Mouse (Mus musculus): ENCODE results near the gene Rag1.

Rag1 gene

DNA sequence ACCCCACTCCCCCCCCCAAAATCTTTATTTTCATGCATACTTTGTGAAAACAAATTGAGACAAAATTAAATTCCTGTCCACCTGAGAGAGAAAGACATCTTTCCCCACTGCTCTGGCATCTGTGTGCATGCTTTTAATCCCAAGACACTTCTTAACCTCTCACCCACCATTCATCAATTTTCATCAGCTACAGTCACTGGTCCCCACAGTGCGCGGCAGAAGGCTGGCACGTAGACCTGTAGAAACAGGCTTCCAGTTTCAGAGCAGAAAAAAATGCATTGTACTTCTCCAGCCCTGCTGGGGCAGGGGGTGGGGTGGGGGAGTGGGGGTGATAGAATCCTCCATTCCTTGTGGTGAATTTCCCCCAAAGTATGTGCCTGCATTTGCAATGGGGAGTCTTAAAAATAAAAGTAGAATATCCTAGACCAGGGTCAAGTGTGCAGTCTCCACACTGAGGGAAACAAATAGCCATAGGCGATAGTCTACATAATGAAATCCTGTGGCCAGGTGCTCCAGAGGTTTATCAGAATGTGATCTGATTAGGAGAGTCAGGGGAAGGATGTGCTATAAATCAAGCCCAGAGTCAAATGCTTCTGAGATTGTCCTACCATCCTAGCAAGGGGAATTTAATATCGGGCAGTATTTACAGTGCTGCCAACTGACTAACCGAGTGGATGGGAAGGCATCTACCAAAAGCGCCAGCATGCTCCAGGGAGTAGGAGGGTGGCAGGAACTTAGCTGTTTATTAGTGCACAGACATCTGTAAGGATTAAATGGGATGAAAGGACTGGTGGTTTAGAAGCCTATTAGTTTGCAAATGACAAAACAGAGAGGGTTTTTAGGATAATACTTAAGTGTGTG lies 10.1 kb downstream of the Rag1 start:
- DNase-seq (ENCODE audit: low read depth): no peak

DNA sequence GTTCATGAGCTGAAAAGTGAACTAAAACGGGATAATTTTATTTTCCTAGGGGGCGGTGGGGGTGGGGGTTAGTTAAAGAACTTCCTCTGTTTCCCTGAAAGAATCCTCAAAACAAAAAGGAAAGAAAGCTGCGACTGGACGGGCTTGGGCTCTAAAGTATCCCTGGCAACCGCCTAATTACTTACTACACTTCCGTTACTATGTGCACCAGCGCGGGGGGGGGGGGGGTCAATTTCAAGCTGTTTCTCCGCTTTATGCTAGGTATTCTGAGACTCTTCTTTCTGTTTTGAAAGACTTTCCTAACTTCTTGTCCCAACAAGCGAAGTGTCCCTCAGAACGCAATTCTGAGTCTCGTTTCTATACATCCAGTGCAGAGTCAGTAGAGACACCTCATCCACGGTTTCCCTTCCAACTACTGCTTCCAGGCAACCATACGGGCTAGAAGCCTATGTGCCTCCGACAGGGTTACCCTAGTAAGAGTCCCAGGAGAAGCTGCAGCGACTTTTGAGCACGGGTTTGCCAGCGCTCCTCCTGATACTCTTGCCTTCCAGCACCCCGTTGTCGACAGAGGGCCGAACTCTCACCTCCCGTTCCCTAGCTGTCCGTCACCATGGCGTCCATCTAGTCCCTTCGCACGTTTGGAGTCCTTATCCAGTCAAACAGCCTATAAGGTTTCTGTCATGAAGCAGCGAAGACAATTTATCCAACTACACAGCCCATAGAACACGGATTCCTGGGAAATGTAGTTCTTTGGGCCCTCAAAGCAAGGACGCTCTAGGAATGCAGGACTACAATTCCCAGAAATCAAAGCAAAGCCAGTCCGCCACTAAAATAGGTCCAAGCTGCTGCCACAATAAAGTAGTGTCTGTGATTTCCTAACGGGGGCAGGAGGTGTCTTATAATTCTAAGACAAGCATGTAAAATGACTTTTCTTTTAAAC lies 20.7 kb downstream of the Rag1 start:
- peak; percentile 78 for DNase-seq (ENCODE audit: low read depth)

DNA sequence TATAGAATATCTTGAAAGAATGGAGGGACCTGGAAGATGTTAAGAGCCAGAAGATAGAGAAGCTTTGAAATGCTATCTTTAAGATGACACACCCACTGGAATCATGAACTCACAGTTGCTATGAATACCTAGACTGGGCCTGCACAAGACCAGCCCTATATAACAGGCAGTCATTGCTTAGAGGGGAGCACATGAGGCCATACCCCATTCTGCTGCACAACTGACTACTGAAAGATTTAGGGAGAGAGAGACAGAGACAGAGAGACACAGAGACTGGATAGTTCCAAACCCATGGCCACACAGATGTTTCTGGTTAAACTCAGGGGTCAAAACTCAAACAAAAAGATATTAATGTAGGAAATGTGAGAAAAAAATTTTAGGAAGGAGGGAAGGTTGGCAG lies 22.1 kb downstream of the Rag1 start:
- DNase-seq (ENCODE audit: low read depth): no peak

DNA sequence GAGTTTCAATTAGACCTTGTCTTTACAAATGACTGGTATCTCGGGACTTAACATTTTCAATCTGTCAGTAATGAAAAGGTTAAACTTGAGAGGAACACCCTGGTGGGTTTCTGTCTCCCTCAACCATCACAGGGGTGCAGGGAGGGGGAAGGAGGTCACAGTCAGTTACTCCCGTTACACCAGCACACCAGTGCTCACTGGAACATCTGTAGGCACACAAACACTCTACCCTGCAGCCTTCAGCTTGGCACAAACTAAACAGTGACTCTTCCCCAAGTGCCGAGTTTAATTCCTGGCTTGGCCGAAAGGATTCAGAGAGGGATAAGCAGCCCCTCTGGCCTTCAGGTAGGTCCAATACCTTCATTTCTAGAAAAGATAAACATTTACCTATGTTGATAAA lies 24.8 kb downstream of the Rag1 start, which contains the start of gene Rag2:
Gene Rag2, plus strand, starts transcription at position 193 of the 400 bp plus-strand sequence.
- DNase-seq (ENCODE audit: low read depth): no peak

DNA sequence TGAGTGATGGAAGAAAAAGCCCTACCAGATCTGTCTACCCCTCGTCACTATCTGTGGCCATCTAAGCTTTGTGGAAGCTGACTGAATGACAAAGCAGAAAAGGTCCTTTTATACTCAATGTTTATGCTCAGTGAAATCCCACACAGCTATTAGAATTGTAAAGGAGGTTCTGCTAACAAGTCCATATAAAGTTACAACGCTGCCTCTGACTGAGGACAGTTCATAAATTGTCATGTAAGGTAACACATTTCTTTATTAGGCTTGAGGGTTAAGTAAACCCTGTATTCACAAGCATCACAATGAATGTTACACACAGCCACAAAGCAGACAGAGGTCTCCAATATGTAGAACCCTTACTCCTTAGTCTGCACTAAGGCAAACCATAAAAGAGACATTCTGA lies 25.3 kb downstream of the Rag1 start:
- no peak for DNase-seq (ENCODE audit: low read depth)

DNA sequence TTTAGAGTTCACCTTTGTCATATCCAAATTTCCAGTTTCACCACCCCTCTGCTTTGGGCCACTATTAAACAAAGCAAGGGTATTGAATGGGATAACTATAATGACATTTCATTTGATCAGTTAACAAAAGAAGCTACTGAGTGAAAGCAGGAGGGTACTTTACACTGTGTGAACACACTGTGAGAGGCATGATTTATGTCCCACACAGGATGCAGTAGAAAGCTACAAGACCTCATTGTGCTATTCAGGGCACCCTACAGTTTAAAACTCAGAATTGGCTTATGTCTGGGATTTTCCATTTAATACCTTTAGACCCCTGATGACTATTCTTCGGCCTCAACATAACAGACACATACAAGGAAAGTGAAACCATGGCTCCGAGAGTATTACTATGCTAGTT lies 26.3 kb downstream of the Rag1 start:
- no peak for DNase-seq (ENCODE audit: low read depth)

DNA sequence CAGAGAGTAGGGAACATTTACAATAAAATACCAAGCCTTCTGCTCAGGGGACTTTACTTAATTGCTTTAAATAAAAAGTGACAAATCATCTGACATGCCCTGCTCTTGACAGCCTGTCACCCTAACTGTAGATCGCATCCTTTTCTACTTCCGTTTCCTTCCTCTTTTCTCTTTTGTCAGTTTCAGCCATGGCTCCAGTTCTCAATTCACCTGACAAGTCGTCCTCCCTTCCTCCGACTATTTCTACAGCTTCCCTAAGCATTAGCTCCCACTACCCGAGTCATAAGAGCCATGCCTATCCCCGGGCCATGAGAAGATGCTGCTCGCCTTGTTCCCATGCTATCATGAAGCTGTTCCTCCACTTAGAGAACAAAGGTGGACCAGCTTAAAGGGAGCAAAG lies 27.7 kb downstream of the Rag1 start:
- DNase-seq (ENCODE audit: low read depth): no peak

DNA sequence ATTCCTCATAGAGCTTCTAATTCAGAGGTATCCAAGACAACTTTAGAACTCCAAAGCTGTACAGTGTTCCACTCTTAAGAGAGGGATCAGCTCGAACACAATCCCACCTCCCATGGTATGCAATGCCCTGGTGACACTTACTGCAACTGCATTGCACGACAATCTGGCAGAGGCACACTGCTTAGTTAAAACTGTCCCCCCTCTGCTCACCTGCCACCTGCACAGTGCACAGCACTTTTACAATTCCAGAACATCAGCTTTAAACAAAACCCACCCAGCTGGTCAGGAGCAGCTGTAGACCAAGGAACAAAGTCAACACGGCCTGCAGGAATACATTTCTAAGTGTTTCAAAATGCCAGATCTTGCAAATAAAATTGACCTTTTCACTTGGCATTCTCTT lies 28.4 kb downstream of the Rag1 start:
- no peak for DNase-seq (ENCODE audit: low read depth)

DNA sequence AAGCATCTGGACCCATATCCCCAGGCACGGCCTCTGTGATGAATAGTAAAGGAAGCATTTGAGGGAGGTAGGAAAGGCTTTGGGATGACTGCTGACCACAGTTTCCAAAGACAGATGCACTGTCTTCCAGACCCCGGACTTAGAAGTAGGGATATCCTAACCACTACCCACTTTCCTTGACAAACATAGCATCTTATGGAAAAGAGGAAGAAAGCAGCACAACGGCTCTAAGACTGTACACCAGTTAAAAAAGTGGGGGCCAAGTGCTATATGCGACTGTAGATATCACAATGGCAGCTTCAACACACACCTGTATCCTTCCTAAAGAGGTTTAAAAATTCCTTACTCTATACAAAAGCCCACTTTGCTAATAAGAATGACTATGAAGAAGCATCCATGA lies 30.9 kb downstream of the Rag1 start:
- DNase-seq (ENCODE audit: low read depth): no peak

DNA sequence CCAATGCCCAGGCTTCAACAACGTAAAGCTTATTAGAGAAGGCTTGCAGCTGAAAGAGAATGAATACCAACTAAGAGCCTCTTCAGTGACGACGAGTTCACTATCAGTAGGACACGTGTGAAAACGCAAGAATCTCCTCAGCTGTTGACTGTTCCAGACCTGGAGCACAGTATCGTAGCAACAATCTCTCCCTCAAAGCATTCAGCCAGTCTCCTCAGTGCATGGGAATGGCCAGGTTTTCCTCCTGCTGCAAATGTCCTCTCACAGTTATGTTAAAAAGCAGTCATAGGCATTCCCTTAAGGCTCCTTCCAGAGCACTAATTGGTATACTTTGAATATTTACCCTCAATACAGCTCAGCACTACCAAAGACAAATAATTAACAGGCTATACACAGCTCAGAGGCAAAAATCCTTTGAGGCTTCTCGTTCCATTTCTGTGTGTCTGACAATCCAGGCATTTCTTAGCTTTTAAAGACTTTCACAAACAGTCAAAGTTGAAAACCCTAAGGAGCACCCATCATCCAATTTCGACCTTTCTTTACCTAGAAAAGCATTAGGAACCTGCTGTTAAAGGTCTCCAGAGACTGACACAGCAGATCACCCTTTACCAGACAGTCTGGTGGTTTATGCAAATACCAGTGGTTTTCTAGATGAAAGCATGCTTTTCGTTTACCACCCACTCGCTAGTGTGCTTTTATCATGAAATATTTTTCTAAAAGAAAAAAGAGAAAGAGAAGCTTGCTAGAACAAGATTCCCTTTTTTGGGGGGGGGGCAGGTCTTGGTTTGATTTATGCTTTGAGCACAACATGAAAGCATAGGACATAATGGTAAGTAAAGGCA lies 33.6 kb downstream of the Rag1 start:
- peak; percentile 28 for DNase-seq (ENCODE audit: low read depth)

DNA sequence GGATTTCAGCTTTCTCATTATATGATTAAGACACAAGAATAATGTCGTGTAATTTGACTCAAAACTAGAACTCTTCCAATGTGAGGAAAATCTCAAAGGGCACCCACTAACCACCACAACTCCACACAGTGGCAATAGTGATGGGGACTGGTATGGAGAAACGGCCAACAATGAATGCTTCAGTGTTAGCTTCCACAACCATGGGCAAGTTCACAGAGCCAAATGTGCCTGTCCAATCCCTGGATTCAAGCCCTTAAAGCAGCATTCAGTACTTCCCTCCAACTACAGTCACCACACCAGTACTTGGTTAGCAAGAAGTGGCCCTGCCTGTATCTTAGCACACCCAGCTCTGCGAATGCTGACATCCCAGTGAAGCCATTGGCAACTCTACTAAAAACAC lies 38.4 kb downstream of the Rag1 start:
- DNase-seq (ENCODE audit: low read depth): no peak

DNA sequence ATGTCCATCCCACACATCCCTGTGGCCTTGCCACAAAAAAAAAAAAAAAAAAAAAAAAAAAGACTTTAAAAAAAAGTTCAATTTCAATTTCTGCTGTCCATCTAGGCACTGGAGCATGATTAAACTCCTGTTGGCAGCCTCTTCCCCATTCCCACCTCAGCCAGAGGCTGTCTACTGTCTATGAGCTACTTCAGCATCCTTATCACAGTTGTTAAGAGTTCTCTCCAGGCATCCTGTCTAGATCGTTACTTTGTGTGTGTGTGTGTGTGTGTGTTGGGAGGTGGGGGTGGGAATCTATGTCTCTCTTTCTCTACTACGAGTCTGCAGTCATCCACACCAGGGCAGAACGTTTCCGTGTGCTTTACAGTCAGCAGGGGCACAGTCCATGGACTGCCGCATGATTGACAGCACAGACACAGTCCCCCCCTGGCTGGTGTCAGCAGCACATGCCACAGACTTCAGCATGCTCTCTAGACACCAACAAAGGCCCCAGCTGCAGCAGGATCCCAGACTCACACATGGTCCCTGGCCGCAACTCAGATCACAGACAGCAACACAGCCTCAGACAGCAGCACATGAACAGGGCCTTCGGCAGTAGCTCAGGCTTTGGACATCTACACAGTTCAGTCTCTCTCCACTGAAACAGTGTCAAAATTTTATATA lies 40.9 kb downstream of the Rag1 start:
- DNase-seq (ENCODE audit: low read depth): no peak

DNA sequence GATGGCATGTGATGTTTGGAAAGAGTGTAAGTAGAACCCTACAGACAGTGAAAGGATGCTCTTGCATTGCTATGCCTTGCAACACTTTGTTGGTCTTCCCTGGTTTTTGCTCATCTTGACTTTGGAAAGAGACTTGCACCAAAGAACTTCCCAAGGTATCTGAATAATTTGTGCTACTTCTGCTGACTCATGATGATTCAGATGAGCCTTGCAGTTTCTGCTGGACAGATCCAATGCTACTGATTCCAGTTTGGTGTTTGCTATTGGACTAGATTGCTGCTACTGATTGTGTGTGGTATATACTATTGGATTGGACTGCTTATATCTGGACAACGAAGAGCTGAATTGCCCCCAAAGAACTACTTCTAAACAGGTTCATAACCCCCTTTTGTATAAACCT lies 46.2 kb downstream of the Rag1 start:
- no peak for DNase-seq (ENCODE audit: low read depth)

DNA sequence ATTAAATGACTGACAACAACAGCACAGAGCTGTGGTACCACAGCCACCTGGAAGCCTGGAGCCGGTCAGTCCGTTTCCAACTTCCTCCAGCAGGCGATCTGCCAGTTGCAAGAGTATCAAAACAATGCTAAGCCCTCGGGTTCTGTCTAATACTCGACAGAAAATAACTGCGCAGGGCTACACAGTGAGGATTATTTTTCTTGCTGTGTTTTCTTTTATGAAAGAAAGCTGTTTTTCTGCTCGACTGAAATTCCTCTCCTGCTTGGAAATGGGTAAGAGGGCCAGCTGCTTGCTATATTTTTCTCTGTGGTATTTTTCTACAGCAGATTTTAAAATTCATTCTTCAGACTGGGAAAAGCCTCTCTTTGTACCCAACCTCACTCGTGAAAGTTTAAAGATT lies 48.6 kb downstream of the Rag1 start:
- DNase-seq (ENCODE audit: low read depth): no peak

DNA sequence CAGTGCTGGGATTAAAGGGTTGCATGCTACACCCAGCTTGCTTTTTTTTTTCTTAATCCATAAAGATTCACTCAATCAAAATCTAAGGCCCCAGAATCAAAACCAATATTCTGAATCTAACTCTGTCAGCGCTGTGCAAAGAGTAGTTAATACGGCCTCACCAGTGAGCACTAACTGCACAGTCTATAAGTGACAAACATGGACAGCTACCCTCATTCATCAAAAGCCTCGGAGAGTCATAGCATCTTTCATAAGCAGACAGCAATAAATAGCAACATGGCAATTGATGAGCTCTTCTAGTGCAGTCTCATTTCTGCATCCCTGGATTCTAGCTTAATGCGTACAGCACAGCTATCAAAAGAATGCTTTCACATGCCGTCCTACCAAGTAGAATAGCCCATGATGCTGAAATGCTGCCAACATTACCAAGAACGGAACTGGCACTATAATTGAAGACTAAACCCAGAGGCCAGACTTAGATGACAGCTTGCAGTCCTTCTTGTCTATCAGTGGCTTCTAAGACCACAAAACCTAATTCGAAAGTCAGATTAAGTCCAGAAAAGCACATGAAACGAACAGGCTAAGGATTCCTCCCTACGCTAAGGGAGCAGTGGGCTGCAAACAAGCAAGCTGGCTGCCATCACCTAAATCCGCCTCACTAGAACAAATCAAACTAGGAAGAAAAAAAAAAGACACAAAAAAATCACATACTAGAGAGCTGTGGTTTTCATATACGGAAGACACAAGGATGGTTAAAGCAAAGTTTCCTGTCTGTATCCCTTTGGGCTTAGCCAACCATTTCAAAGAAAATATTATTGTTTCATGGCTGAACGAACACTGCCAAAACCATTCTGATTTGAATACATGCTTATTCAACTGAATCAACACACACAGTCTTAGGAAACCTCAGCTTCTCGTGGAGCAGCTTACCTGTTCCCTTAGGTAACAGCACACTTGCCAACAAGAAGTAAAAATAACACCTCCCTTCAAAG lies 50.8 kb downstream of the Rag1 start:
- DNase-seq (ENCODE audit: low read depth): peak; percentile 8

DNA sequence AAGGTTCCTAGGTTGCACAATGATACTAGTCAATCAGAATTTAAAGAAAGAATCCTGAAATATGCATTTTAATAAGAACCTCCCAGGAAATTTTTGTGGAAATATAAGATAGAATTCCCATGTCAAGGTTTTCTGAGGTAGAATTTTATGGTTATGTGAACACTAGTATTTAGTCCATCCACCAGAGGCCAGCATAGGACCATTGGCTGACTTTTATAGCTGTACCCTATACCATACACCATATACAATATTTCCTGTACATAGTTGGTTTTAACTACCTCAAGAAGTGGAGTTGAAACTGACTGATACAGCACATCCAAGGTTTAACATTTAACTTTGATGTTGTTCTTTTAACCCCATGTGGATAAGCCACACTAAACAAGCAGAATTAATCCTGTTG lies 52.1 kb downstream of the Rag1 start:
- DNase-seq (ENCODE audit: low read depth): peak; percentile 12

DNA sequence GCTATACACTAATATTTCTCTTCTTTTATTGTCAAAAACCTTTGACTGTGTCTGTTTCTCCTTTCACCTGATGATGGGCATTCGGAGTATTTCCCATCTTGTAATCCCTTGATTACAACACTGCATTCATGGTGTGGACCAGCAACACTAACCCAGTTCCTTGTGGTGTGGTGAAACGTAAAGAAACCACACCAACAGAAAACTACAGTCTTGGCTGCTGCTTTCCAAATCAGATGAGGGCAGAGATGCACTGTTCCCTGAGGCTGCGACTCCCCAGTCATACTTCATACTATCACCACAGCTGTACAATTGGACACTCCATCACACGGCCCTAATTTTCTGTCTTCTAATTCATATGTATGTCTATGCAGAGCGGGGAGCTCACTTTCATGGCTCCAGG lies 54.6 kb downstream of the Rag1 start:
- no peak for DNase-seq (ENCODE audit: low read depth)

DNA sequence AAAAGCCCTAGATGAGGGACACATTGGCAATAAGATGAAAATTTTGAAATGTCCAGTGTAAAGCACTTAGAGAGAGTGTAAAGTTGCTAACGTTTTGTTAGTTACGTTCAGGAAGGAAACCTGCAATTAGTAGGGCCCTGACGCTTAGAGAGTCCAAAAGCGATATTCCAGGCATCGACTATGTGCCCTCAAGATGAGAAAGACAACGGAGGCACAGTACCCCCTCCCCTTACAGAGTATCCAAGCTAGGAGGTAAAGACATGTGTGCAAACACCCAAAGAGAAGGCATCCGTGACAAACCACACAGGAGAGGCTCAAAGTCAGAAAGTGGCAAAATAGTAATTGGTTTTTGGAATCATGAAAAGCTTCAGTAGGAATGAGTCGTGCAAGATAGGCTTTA lies 56.4 kb downstream of the Rag1 start:
- no peak for DNase-seq (ENCODE audit: low read depth)

DNA sequence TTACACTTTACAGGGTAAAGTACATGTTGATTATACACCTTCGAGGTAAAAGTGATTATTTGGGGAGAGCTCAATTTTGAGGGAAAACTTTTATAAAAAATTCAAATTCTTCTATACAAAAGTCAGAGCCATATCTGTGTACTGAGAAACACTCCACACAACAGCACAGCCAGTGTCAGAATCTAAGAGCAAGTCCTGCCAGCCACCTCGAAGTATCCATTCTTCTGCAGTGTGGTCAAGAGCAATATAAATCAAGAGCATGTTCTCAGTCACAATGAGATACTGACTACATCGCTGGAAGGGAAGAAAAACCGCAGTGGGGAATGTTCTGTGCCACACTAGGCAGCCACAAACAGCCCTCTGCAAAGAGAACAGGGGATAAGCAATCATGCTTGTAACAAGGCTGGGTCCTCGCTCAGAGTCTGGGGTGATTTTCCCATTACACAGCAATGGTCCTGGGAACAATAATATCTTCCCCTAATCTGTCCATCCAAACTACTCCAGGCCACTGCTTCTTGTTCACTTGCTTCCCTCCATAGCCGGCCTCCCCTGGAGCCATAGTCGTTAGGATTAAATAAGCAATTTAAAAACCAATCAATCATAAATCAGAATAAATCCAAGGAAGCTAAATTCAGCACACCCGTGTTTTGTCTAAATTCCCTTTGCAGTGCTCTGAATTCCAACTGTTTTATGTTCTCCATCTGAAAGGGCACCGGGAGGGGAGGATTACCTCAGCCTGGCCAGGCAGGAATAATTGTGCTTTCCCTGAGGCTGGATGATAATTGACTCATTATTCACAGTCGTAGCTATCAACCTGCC lies 57.1 kb downstream of the Rag1 start:
- DNase-seq (ENCODE audit: low read depth): no peak

All from naive thymus-derived CD4-positive, alpha-beta T cell, adult 2 months (primary cell).